Comparison of ENCODE assay signal across 8 mouse cellular contexts in genomic region chr9:65744171-65745082, GRCm38 (mm10).
DNase-seq lines count a peak whose midpoint lies in the region; ATAC-seq lines count a peak whose summit lies in the region.

No protein-coding gene starts in this region.

- no peak overlapping the region for H3K4me3 ChIP-seq in forebrain, embryonic 12.5 days (replicated peaks)
- H3K4me3 ChIP-seq in hindbrain, embryonic 13.5 days, result no peak overlapping the region
- H3K4me3 ChIP-seq in stomach, embryonic 16.5 days (replicated peaks; ENCODE audit: low read length), result no peak overlapping the region

- no peaks in the 10 kb centered on the region for H3K9me3 ChIP-seq in forebrain, embryonic 12.5 days
- no peaks in the 10 kb centered on the region for H3K9me3 ChIP-seq in hindbrain, embryonic 13.5 days
- no peaks in the 10 kb centered on the region for H3K9me3 ChIP-seq in stomach, embryonic 16.5 days (replicated peaks; ENCODE audit: control insufficient read depth, low read length)

- no peaks in the 10 kb centered on the region for H3K27me3 ChIP-seq in forebrain, embryonic 12.5 days
- H3K27me3 ChIP-seq in hindbrain, embryonic 13.5 days, result no peaks in the 10 kb centered on the region
- H3K27me3 ChIP-seq in stomach, embryonic 16.5 days (ENCODE audit: control insufficient read depth, insufficient read depth, low read length), result no peaks in the 10 kb centered on the region

- H3K4me1 ChIP-seq in forebrain, embryonic 12.5 days, result peaks cover 48% of the 10 kb centered on the region
- peaks cover 49% of the 10 kb centered on the region for H3K4me1 ChIP-seq in hindbrain, embryonic 13.5 days (replicated peaks)
- H3K4me1 ChIP-seq in stomach, embryonic 16.5 days (ENCODE audit: control insufficient read depth, insufficient read depth, low read length), result peaks cover 16% of the 10 kb centered on the region

- peak overlapping the region; percentile 37 for H3K4me2 ChIP-seq in forebrain, embryonic 12.5 days
- peak overlapping the region; percentile 32 for H3K4me2 ChIP-seq in hindbrain, embryonic 13.5 days
- H3K4me2 ChIP-seq in stomach, embryonic 16.5 days (ENCODE audit: low read depth, low read length), result no peak overlapping the region

- H3K36me3 ChIP-seq in forebrain, embryonic 12.5 days (replicated peaks), result 0 out of 2 replicates have a peak, but pooled peaks cover under 1% of the 10 kb centered on the region
- H3K36me3 ChIP-seq in hindbrain, embryonic 13.5 days, result no peaks in the 10 kb centered on the region
- no peaks in the 10 kb centered on the region for H3K36me3 ChIP-seq in stomach, embryonic 16.5 days (ENCODE audit: control insufficient read depth, insufficient read depth, low read length)

- H3K27ac ChIP-seq in forebrain, embryonic 12.5 days, result peak overlapping the region; percentile 91
- peak overlapping the region; percentile 90 for H3K27ac ChIP-seq in hindbrain, embryonic 13.5 days
- H3K27ac ChIP-seq in stomach, embryonic 16.5 days (ENCODE audit: low read length), result peak overlapping the region; percentile 7; the same call in 1 of the 2 replicates

- H3K9ac ChIP-seq in forebrain, embryonic 12.5 days, result no peak overlapping the region
- H3K9ac ChIP-seq in hindbrain, embryonic 13.5 days, result peak overlapping the region; percentile 2; the same call in 1 of the 2 replicates
- H3K9ac ChIP-seq in stomach, embryonic 16.5 days (ENCODE audit: low read length), result no peak overlapping the region

- WGBS in forebrain, embryonic 12.5 days, result 24% methylated on average over 4 of the region's 4 CpGs
- WGBS in hindbrain, embryonic 13.5 days, result 12% methylated on average over 4 of the region's 4 CpGs
- WGBS in stomach, embryonic 16.5 days, result 33% methylated on average over 4 of the region's 4 CpGs

- peak; percentile 94 for ATAC-seq in cerebellum, adult (ENCODE audit: insufficient number of reproducible peaks, low FRiP score, low TSS enrichment)
- ATAC-seq in forebrain, embryonic 12.5 days (ENCODE audit: low FRiP score), result peak; percentile 89
- ATAC-seq in hindbrain, embryonic 13.5 days (ENCODE audit: low FRiP score), result peak; percentile 91
- ATAC-seq in megakaryocyte-erythroid progenitor cell, adult 5-6 weeks (replicated peaks; ENCODE audit: low FRiP score, low TSS enrichment, poor library complexity, severe bottlenecking), result peak; percentile 24; the same call in 1 of the 2 replicates
- ATAC-seq in stomach, embryonic 16.5 days (ENCODE audit: insufficient read depth, low FRiP score), result peak; percentile 72; the same call in 1 of the 2 replicates

- peak; percentile 67 for DNase-seq in 3T3-L1 (ENCODE audit: low read depth, low spot score)
- peak; percentile 27 to 40 for DNase-seq in layer of hippocampus, postnatal 25 days (ENCODE audit: extremely low spot score in 1 of 2, low spot score in 1 of 2)
- DNase-seq in thymus, adult 18-20 months, result no peak

Comparison
In these comparisons a context has a peak if more than half of its experiments do, and no peak if none do; other contexts are left out.
1. DNase-seq: peak in 3T3-L1 (single experiment) and layer of hippocampus, postnatal 25 days (2 of 2); none in thymus, adult 18-20 months (0 of 2).
2. ATAC-seq: peak in every context shown above with its lines; median percentile 94 in cerebellum, adult; 91 in hindbrain, embryonic 13.5 days; 89 in forebrain, embryonic 12.5 days; 72 in stomach, embryonic 16.5 days; 24 in megakaryocyte-erythroid progenitor cell, adult 5-6 weeks.
3. H3K27ac ChIP-seq: peak in every context shown above with its lines; median percentile 91 in forebrain, embryonic 12.5 days; 90 in hindbrain, embryonic 13.5 days; 7 in stomach, embryonic 16.5 days.